Mouse (Mus musculus) bone marrow macrophage, adult 2 months (primary cell): ENCODE results near the gene Plxnd1.

ENCODE experiments used
- CTCF ChIP-seq: IDR thresholded peaks from 2 replicates; pipeline ENCODE4 v1.5.1; 2012; ENCODE audit warnings: low read depth, mild to moderate bottlenecking, low read length, moderate library complexity
- POLR2A ChIP-seq: IDR thresholded peaks from 2 replicates; pipeline ENCODE4 v1.6.1; 2012; ENCODE audit warnings: mild to moderate bottlenecking, low read depth, low read length, borderline replicate concordance

DNA sequence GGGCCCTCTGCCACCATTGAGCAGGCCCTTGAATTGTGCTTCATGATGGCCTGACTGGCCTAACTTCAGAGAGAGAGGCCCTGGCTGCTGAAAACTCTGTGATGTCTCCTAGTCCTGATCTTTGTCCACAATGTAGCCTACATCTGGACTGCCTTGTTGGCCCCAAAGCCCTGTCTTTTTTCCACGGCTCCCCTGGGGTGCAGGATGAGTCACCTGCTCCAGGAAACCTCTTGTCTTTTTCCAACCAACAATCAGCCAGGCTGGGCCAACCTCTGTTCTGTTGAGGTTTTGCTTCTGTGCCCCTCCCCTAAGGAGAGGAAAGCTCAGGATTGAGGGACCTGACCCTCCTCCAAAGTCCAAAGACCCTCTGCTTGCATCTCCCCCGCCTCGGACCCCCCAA is 33.1 kb downstream of the Plxnd1 start:
- TF ChIP-seq CTCF (no peak), POLR2A (no peak)
